Mouse (Mus musculus) stomach, embryonic 16.5 days (tissue): Measurements from ENCODE around the gene Thsd4. TPM values are rescaled to one million over a fixed set of nuclear protein-coding genes. Genes with fewer than 3 reads are reported as not detected.
"Not testable (repeated sequence)": the region's sequence is repeated elsewhere in the genome, so short reads cannot be mapped to it uniquely, and the experiment has no call there.

Source experiments
- ATAC-seq: fragments of 200-750 bp; cut with Nextera tagmentation; 2 replicates; pipeline ENCODE4 v1.8.0; 2017; ENCODE audit warnings: moderate number of reproducible peaks, moderate TSS enrichment; ENCODE audit not compliant: insufficient read depth, low FRiP score
- H3K27ac ChIP-seq: fragments of 300-500 bp; sonication (generic); 2 replicates; pipeline ENCODE4 v1.5.1; 2014; ENCODE audit warnings: low read length
- H3K27me3 ChIP-seq: fragments of 300-500 bp; sonication (generic); 2 replicates; pipeline ENCODE4 v1.6.1; 2014; ENCODE audit warnings: low read length, control low read depth, mixed read lengths; ENCODE audit not compliant: control insufficient read depth, insufficient read depth
- H3K36me3 ChIP-seq: fragments of 300-500 bp; sonication (generic); 2 replicates; pipeline ENCODE4 v1.6.1; 2014; ENCODE audit warnings: low read length; ENCODE audit not compliant: control insufficient read depth, insufficient read depth
- H3K4me1 ChIP-seq: fragments of 300-500 bp; sonication (generic); 2 replicates; pipeline ENCODE4 v1.6.1; 2014; ENCODE audit warnings: low read length, control low read depth, mixed read lengths; ENCODE audit not compliant: control insufficient read depth, insufficient read depth
- H3K4me2 ChIP-seq: fragments of 300-500 bp; sonication (generic); 2 replicates; pipeline ENCODE4 v1.6.1; 2014; ENCODE audit warnings: low read depth, low read length, mixed read lengths
- H3K4me3 ChIP-seq: fragments of 300-500 bp; sonication (generic); replicated peaks from 2 replicates; pipeline ENCODE4 v1.5.1; 2014; ENCODE audit warnings: mild to moderate bottlenecking, low read length
- H3K9ac ChIP-seq: fragments of 300-500 bp; sonication (generic); 2 replicates; pipeline ENCODE4 v1.6.1; 2014; ENCODE audit warnings: low read length
- H3K9me3 ChIP-seq: fragments of 300-500 bp; sonication (generic); replicated peaks from 2 replicates; pipeline ENCODE4 v1.6.1; 2016; ENCODE audit warnings: low read length, control low read depth; ENCODE audit not compliant: control insufficient read depth
- WGBS: fragments of 180-500 bp; shearing (Covaris S2); extraction: QIAGEN DNeasy Blood & Tissue Kit; methylation state at CpG from one replicate; pipeline ENCODE4 v1.1.7; 2014; 5-methylcytosine and 5-hydroxymethylcytosine counted together
- polyA plus RNA-seq: library from polyadenylated mRNA; unstranded; fragments of >200 nt; fragmentation: Nextera tagmentation; extraction: Ambion mirVana; gene quantifications from 2 replicates; pipeline ENCODE4 v1.2.1, GENCODE M21; 2015

Thsd4 gene
- polyA plus RNA-seq, 1 experiment from 2014 or later = 18.7 TPM

DNA sequence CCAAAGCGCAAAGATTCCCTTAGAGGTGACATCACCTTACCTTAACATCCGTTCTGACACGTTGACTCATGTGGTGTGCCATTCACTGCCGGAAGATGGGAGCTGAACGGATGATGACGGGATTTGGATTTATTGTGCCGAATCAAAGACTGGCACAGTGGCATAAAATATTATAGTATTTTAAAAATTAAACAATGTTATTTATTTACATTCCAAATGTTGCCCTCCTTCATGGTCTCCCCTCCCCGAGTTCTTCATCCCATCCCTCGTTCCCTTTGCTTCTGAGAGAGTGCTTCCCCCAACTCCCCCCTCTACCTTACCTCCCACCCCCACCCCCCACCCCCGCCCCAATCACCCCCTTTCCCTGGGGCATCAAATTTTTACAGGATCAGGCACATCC lies 561.3 kb downstream of the Thsd4 start, which contains the start of gene Nr2e3:
TSS of gene Nr2e3 (minus strand) at position 101 of the 400 bp plus-strand sequence.
- no peaks in the 10 kb centered on the region for H3K27me3 ChIP-seq
- no peak within 1 kb of the TSS for H3K4me2 ChIP-seq
- no peak for ATAC-seq
- H3K4me3 ChIP-seq = no peak within 1 kb of the TSS
- H3K36me3 ChIP-seq = no peaks in the 10 kb centered on the region
- WGBS = 86% methylated on average over 10 of the region's 10 CpGs
- no peaks in the 10 kb centered on the region for H3K9me3 ChIP-seq
- no peak within 1 kb of the TSS for H3K9ac ChIP-seq
- no peak within 1 kb of the TSS for H3K27ac ChIP-seq
- peaks cover 6% of the 10 kb centered on the region for H3K4me1 ChIP-seq

DNA sequence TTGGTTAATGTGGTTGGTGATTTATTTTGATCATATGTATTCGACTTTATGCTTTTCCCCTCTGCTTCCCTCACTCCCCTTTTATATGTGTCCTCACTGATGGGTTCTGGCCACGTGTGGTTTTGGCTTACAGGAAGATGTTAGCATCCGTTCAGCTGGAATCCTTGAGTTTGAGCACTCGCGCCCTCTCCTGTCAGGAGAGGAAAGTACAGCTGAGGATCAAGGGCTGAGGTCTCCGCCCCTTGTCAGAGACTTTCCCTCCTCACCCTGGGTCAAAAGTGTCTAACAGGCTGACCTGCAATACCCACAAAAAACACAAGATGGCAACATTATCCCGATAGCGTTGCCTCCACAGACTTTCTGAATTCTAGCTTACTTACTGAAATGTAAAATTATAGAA lies 562.6 kb downstream of the Thsd4 start:
- ATAC-seq = peak; percentile 75
- no peaks in the 10 kb centered on the region for H3K9me3 ChIP-seq
- no peaks in the 10 kb centered on the region for H3K36me3 ChIP-seq
- no peak overlapping the region for H3K4me3 ChIP-seq
- no peak overlapping the region for H3K27ac ChIP-seq
- no peaks in the 10 kb centered on the region for H3K27me3 ChIP-seq
- H3K9ac ChIP-seq = no peak overlapping the region
- H3K4me2 ChIP-seq = no peak overlapping the region
- H3K4me1 ChIP-seq = peaks cover 9% of the 10 kb centered on the region
- WGBS = 2% methylated on average over 8 of the region's 8 CpGs

DNA sequence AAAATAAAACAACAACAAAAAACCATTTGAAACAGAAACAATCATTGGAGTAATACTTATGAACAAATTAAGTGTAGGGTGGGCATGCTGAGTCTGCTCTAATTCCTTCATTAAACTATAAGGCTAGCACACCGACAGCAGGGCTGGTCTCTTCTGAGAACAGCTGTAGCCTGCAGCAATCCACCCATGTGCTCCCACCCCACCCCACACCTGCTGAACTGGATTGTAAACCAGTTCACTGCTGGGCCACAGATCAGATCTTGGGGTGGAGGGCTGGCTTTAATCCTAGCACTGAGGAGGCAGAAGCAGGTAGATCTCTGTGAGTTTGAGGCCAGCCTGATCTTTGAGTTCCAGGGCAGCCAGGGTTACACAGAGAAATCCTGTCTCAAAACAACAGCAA lies 563.7 kb downstream of the Thsd4 start:
- H3K4me3 ChIP-seq, H3K9me3 ChIP-seq, H3K36me3 ChIP-seq, H3K4me1 ChIP-seq, ATAC-seq, H3K27me3 ChIP-seq, H3K27ac ChIP-seq, H3K9ac ChIP-seq, H3K4me2 ChIP-seq: not testable (repeated sequence)
- WGBS = 67% methylated on average over 1 of the region's 1 CpGs

DNA sequence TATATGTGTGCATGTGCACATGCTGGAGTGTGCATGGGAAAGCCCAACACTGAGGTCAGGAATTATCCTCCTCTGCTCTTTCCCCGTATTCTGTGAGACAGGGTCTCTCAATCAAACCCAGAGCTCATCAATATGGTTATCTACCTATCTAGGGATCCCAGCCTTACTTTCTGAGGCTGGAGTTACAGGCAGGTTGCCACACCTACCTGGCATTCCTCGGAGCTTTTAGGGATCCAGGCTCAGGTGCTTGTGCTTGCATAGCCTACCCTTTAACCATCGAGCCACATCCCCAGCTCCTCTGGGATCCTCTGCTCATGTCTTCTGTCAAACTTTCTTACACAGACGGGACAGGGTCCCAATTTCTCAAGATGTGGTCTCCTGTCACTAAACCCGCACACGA lies 565.4 kb downstream of the Thsd4 start:
- Histone ChIP-seq H3K27ac (no peak overlapping the region), H3K9me3 (no peaks in the 10 kb centered on the region), H3K9ac (no peak overlapping the region), H3K4me3 (peak overlapping the region; percentile 20), H3K4me2 (peak overlapping the region; percentile 16; the same call in 1 of the 2 replicates), H3K4me1 (peaks cover 18% of the 10 kb centered on the region), H3K36me3 (no peaks in the 10 kb centered on the region), H3K27me3 (no peaks in the 10 kb centered on the region)
- no peak for ATAC-seq
- WGBS = 27% methylated on average over 6 of the region's 6 CpGs

DNA sequence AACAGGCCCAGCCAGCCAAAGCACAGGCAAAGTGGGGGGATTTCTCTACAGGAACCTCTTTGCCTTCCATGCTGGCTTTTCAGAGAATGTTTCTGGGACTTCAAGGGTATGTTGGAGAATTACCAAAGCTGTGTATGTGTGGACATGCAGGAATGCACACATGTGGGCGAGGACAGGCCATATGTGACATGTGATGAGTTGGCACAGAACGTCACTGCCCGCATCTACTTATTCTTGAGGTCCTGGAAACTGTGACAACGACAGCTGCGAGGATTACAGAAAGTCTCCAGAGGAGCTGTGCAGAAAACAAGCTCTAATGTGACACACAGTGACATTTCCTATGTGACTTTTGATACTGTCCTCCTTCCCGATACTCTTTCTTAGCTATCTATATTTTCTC lies 566.2 kb downstream of the Thsd4 start:
- 67% methylated on average over 6 of the region's 6 CpGs for WGBS
- H3K4me3 ChIP-seq = no peak overlapping the region
- no peaks in the 10 kb centered on the region for H3K9me3 ChIP-seq
- H3K27ac ChIP-seq = peak overlapping the region; percentile 71
- H3K4me1 ChIP-seq = peaks cover 18% of the 10 kb centered on the region
- no peaks in the 10 kb centered on the region for H3K27me3 ChIP-seq
- ATAC-seq = no peak
- H3K4me2 ChIP-seq = no peak overlapping the region
- no peaks in the 10 kb centered on the region for H3K36me3 ChIP-seq
- H3K9ac ChIP-seq = peak overlapping the region; percentile 18; the same call in 1 of the 2 replicates

DNA sequence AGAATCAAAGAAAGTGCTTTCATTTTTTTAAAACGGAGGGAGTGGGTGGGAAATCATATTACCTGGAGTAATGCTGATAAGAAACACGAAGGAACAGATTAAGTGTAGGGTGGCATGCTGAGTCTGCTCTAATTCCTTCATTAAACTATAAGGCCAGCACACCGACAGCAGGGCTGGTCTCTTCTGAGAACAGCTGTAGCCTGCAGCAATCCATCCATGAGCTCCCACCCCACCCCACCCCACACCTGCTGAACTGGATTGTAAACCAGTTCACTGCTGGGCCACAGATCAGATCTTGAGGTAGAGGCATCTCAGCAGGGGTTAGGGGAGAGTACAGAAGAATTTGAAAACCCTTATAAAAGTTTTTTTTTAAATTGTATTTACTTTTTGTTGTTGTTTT lies 566.6 kb downstream of the Thsd4 start:
- H3K4me1 ChIP-seq = peaks cover 18% of the 10 kb centered on the region
- no peaks in the 10 kb centered on the region for H3K9me3 ChIP-seq
- no peak overlapping the region for H3K4me2 ChIP-seq
- no peaks in the 10 kb centered on the region for H3K36me3 ChIP-seq
- 36% methylated on average over 3 of the region's 3 CpGs for WGBS
- peak overlapping the region; percentile 71; the same call in 1 of the 2 replicates for H3K27ac ChIP-seq
- H3K4me3 ChIP-seq = no peak overlapping the region
- ATAC-seq = no peak
- H3K9ac ChIP-seq = no peak overlapping the region
- no peaks in the 10 kb centered on the region for H3K27me3 ChIP-seq

DNA sequence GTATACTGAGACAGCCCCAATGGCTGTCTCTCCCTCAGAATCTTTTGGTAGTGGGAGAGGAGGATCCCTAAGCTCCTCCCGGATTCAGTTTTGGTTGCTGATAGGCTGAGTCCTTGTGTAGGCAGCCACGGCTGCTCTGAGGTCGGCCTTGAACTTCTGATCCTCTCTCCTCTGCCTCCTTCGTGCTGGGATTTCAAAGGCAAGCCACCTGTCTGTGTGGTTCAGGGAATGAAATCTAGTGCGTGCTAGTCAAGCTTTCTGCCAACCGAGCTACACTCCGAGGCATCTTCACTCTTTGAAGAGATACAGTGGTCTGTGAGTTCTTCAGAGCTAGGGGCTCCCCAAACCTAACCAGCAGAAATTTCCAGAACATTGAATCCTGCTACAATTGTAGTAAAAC lies 568.3 kb downstream of the Thsd4 start:
- H3K9ac ChIP-seq = no peak overlapping the region
- H3K4me1 ChIP-seq = peaks cover 18% of the 10 kb centered on the region
- 81% methylated on average over 7 of the region's 7 CpGs for WGBS
- H3K36me3 ChIP-seq = no peaks in the 10 kb centered on the region
- H3K27ac ChIP-seq = peak overlapping the region; percentile 25; the same call in 1 of the 2 replicates
- H3K9me3 ChIP-seq = no peaks in the 10 kb centered on the region
- H3K4me2 ChIP-seq = no peak overlapping the region
- H3K4me3 ChIP-seq = no peak overlapping the region
- ATAC-seq = no peak
- no peaks in the 10 kb centered on the region for H3K27me3 ChIP-seq

DNA sequence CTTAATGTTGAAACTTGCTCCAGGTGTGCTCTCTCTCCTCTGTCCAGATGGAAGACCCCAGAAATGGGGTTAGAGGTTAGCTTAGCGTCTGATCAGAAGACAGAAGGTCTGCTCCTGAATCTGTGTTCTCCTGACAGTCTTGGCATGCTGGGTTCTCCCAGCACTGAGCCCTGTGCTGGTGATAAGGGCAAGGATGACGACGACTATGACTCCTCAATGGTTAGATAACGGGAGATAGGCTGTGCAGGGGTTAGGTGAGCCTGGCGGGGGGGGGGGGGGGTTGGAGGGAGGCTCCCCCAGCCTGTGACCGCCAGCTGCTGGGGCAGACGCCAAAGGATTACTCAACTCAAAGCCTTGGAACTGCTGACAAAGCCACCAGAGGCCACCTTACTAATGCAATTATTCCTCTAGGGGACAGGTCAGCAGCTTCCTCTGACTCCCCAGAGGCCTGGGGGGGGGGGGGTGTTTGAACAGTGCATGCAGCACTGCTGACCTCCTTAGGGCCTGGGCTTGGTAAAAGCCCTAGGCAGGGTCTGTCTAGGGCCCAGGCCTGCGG lies 569.3 kb downstream of the Thsd4 start:
- H3K9ac ChIP-seq = no peak overlapping the region
- no peaks in the 10 kb centered on the region for H3K36me3 ChIP-seq
- no peaks in the 10 kb centered on the region for H3K9me3 ChIP-seq
- ATAC-seq = peak; percentile 23; the same call in 1 of the 2 replicates
- 51% methylated on average over 8 of the region's 8 CpGs for WGBS
- H3K4me3 ChIP-seq = no peak overlapping the region
- H3K27me3 ChIP-seq = no peaks in the 10 kb centered on the region
- peaks cover 18% of the 10 kb centered on the region for H3K4me1 ChIP-seq
- peak overlapping the region; percentile 38 for H3K27ac ChIP-seq
- H3K4me2 ChIP-seq = no peak overlapping the region

DNA sequence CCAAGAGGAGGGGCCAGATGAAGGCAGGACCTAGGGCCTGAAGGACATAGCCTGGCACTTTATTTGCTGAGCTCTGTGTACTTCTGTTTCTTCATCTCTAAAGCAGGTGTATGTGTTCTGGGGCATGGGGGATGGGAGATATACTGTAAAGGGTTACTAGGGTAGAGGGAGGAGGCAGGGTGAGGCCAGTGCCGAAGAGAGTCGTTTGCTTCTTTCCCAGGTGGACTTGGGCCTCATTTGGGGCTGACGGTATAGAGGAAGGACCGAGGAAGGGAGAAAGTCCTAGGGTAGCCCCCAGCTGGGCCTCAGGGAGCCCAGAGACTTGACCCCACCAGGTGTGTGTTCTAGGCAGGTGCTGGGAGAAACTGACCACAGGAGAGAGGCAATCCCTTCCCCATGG lies 569.9 kb downstream of the Thsd4 start:
- 60% methylated on average over 4 of the region's 4 CpGs for WGBS
- Histone ChIP-seq H3K4me2 (no peak overlapping the region), H3K4me1 (peaks cover 18% of the 10 kb centered on the region), H3K27ac (peak overlapping the region; percentile 38; the same call in 1 of the 2 replicates), H3K27me3 (no peaks in the 10 kb centered on the region), H3K9ac (no peak overlapping the region), H3K36me3 (no peaks in the 10 kb centered on the region), H3K9me3 (no peaks in the 10 kb centered on the region), H3K4me3 (no peak overlapping the region)
- peak; percentile 60 for ATAC-seq
